Mouse (Mus musculus) gastrocnemius, postnatal 4 days (tissue): ENCODE measurements around the gene Myh9. TPM values are rescaled to one million over a fixed set of nuclear protein-coding genes. Genes with fewer than 3 reads are reported as not detected.
"Not testable (repeated sequence)": the region's sequence is repeated elsewhere in the genome, so short reads cannot be mapped to it uniquely, and the experiment has no call there.

Experiments used
- DNase-seq, 2 experiments: peaks; one replicate each; pipeline ENCODE4 v3.0.0; 2021 to 2022; ENCODE audit warnings: low spot score in 2 of 2, mixed read lengths in 2 of 2
- total RNA-seq, 2 experiments: library from RNA; stranded (reverse); gene quantifications; 2 replicates each; pipeline ENCODE4 v1.2.3; 2021

The Myh9 gene
- total RNA-seq, 2 experiments from 2014 or later: 171 to 187 TPM

- no peak for DNase-seq
Observed at GRCm38 (mm10) chr15:77872996-77873395, 31.0 kb upstream of the Myh9 start.

- DNase-seq: no peak
Observed at GRCm38 (mm10) chr15:77868340-77868739, 26.4 kb upstream of the Myh9 start.

- not testable (repeated sequence) for DNase-seq
Observed at GRCm38 (mm10) chr15:77867231-77867968, 25.4 kb upstream of the Myh9 start.

GRCm38 (mm10) chr15:77866583-77867220, 24.7 kb upstream of the Myh9 start:
- DNase-seq: no peak

GRCm38 (mm10) chr15:77864063-77864758, 22.2 kb upstream of the Myh9 start:
- DNase-seq: no peak

GRCm38 (mm10) chr15:77862991-77863972, 21.3 kb upstream of the Myh9 start:
- DNase-seq: no peak

- no peak for DNase-seq
Observed at GRCm38 (mm10) chr15:77860081-77860665, 18.2 kb upstream of the Myh9 start.

GRCm38 (mm10) chr15:77857662-77858156, 15.7 kb upstream of the Myh9 start:
- no peak for DNase-seq

GRCm38 (mm10) chr15:77856541-77856940, 14.6 kb upstream of the Myh9 start:
- no peak for DNase-seq

- no peak for DNase-seq
Observed at GRCm38 (mm10) chr15:77855301-77855700, 13.3 kb upstream of the Myh9 start.

- no peak for DNase-seq
Observed at GRCm38 (mm10) chr15:77852001-77852400, 10.0 kb upstream of the Myh9 start.

- DNase-seq: no peak
Observed at GRCm38 (mm10) chr15:77851136-77851535, 9.2 kb upstream of the Myh9 start.

GRCm38 (mm10) chr15:77849572-77850229, 7.7 kb upstream of the Myh9 start:
- DNase-seq: no peak

GRCm38 (mm10) chr15:77849039-77849436, 7.1 kb upstream of the Myh9 start:
- no peak for DNase-seq

GRCm38 (mm10) chr15:77848415-77849038, 6.6 kb upstream of the Myh9 start:
- DNase-seq: no peak

GRCm38 (mm10) chr15:77847826-77848225, 5.9 kb upstream of the Myh9 start:
- no peak for DNase-seq

GRCm38 (mm10) chr15:77847108-77847507, 5.1 kb upstream of the Myh9 start:
- DNase-seq: no peak

GRCm38 (mm10) chr15:77845931-77846595, 4.1 kb upstream of the Myh9 start:
- not testable (repeated sequence) for DNase-seq
